Mouse (Mus musculus) liver, adult 2 months (tissue): ENCODE data around the gene Atad1.

Source experiments
- CTCF ChIP-seq: fragments of 200-500 bp; IDR thresholded peaks from 2 replicates; pipeline ENCODE4 v1.5.1; 2011; ENCODE audit warnings: low read depth, low read length, control low read depth
- POLR2A ChIP-seq: fragments of 200-500 bp; IDR thresholded peaks from 2 replicates; pipeline ENCODE4 v1.6.1; 2011; ENCODE audit warnings: low read length, control low read depth; ENCODE audit not compliant: insufficient read depth; ENCODE audit errors: extremely low read depth

GRCm38 (mm10) chr19:32715681-32716080, 23.9 kb downstream of the Atad1 start:
- TF ChIP-seq CTCF (no peak), POLR2A (no peak)
